Mouse (Mus musculus): ENCODE measurements around the gene Soat2. TPM values are rescaled to one million over a fixed set of nuclear protein-coding genes. Genes with fewer than 3 reads are reported as not detected.

Soat2 gene
- total and polyA plus RNA-seq, 2 experiments, result 27.5 to 80.8 TPM

GRCm38 (mm10) chr15:102117461-102118443 is 32.6 kb upstream of the Soat2 start:
- Histone ChIP-seq H3K9ac (ENCODE audit: low read depth, low read length) (no peak overlapping the region), H3K4me3 (ENCODE audit: insufficient read depth, low read depth, low read length) (no peak overlapping the region), H3K4me1 (ENCODE audit: control insufficient read depth, insufficient read depth, low read length) (peaks cover 4% of the 10 kb centered on the region), H3K36me3 (ENCODE audit: control insufficient read depth, insufficient read depth, low read length) (peaks cover 37% of the 10 kb centered on the region), H3K27ac (replicated peaks; ENCODE audit: insufficient read depth, low read depth, low read length) (no peak overlapping the region), H3K27me3 (ENCODE audit: control insufficient read depth, insufficient read depth, low read length) (no peaks in the 10 kb centered on the region), H3K79me2 (ENCODE audit: control insufficient read depth, insufficient read depth, low read length) (no peaks in the 10 kb centered on the region)
- 66% methylated on average over 18 of the region's 19 CpGs for WGBS
- TF ChIP-seq CTCF (IDR thresholded peaks at IDR 0.05; ENCODE audit: low read depth, low read length), result peak; percentile 74
- no peak for TF ChIP-seq POLR2A (IDR thresholded peaks at IDR 0.05; ENCODE audit: extremely low read depth, insufficient read depth, low read length)
- DNase-seq (ENCODE audit: extremely low read depth, low read depth, low spot score), result no peak

DNA sequence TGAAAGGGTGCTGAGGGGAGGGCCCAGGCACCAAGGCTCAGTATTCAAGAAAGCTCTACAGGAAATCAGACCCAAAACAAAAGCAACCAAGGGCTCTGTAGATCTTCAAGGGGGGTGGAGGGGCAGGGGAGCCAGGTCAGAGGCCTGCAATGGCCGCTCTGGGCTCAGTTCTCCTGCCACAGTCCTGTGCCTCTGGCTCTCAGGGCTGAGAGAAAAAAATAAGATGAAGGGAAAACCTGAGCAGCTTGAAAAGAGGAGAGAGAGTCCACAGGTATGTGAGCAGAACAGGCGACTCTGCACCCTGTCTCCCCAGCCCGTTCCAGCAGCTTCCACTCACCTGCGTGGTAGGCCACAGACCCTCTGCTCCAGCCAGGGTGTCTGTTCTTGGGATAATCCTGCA is 31.7 kb upstream of the Soat2 start:
- Histone ChIP-seq H3K27ac (replicated peaks; ENCODE audit: insufficient read depth, low read depth, low read length) (no peak overlapping the region), H3K27me3 (ENCODE audit: control insufficient read depth, insufficient read depth, low read length) (no peaks in the 10 kb centered on the region), H3K4me3 (ENCODE audit: insufficient read depth, low read depth, low read length) (no peak overlapping the region), H3K36me3 (ENCODE audit: control insufficient read depth, insufficient read depth, low read length) (peaks cover 28% of the 10 kb centered on the region), H3K79me2 (ENCODE audit: control insufficient read depth, insufficient read depth, low read length) (no peaks in the 10 kb centered on the region), H3K4me1 (ENCODE audit: control insufficient read depth, insufficient read depth, low read length) (peaks cover 4% of the 10 kb centered on the region), H3K9ac (ENCODE audit: low read depth, low read length) (no peak overlapping the region)
- WGBS, result 95% methylated on average over 4 of the region's 4 CpGs
- TF ChIP-seq CTCF (IDR thresholded peaks at IDR 0.05; ENCODE audit: low read depth, low read length) (no peak), POLR2A (IDR thresholded peaks at IDR 0.05; ENCODE audit: extremely low read depth, insufficient read depth, low read length) (no peak)
- DNase-seq (ENCODE audit: extremely low read depth, low read depth, low spot score), result no peak

DNA sequence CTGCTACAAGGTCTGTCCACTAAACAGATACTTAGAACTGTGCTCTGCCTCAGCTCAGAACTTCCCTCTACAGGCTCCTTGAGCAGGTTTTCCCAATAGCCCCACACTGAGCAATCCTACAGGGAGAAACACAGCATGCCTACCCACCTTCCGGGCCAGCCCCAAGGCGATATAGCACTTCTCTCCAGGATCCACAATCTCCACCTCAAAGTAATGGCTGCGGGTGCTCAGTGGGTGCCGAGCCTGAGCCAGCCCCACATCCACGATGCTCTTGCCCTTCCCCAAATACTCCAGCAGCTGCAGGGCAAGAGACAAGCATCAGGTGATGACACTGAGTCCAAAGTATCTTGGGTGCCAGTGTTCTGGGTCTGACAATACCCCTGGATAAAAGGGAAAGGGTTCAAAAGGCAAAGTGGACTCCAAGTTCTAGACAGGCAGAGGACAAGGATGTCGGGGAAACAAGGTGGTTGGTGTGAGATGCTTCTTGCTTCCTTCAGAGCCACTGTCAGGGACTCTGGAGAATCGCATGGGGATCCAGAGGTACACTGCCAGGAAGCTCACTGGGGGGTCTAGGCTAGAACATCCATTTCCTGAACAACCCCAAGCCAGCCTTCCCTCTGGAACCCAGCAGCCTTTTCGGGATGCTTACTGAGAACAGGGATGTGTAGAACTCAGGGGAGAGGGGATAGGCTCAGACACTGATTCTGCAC is 31.1 kb upstream of the Soat2 start:
- peak; percentile 49 for DNase-seq (ENCODE audit: extremely low read depth, low read depth, low spot score)
- TF ChIP-seq CTCF (IDR thresholded peaks at IDR 0.05; ENCODE audit: low read depth, low read length), result no peak
- no peak for TF ChIP-seq POLR2A (IDR thresholded peaks at IDR 0.05; ENCODE audit: extremely low read depth, insufficient read depth, low read length)
- Histone ChIP-seq H3K79me2 (ENCODE audit: control insufficient read depth, insufficient read depth, low read length) (no peaks in the 10 kb centered on the region), H3K4me1 (ENCODE audit: control insufficient read depth, insufficient read depth, low read length) (peaks cover 4% of the 10 kb centered on the region), H3K36me3 (ENCODE audit: control insufficient read depth, insufficient read depth, low read length) (peaks cover 22% of the 10 kb centered on the region; the same call in 1 of the 2 replicates), H3K9ac (ENCODE audit: low read depth, low read length) (no peak overlapping the region), H3K27me3 (ENCODE audit: control insufficient read depth, insufficient read depth, low read length) (no peaks in the 10 kb centered on the region), H3K27ac (replicated peaks; ENCODE audit: insufficient read depth, low read depth, low read length) (no peak overlapping the region), H3K4me3 (ENCODE audit: insufficient read depth, low read depth, low read length) (no peak overlapping the region)
- 77% methylated on average over 8 of the region's 8 CpGs for WGBS

GRCm38 (mm10) chr15:102119831-102120170 is 30.5 kb upstream of the Soat2 start:
- DNase-seq (ENCODE audit: extremely low read depth, low read depth, low spot score), result peak; percentile 83
- Histone ChIP-seq H3K4me3 (ENCODE audit: insufficient read depth, low read depth, low read length) (no peak overlapping the region), H3K27me3 (ENCODE audit: control insufficient read depth, insufficient read depth, low read length) (no peaks in the 10 kb centered on the region), H3K79me2 (ENCODE audit: control insufficient read depth, insufficient read depth, low read length) (no peaks in the 10 kb centered on the region), H3K9ac (ENCODE audit: low read depth, low read length) (no peak overlapping the region), H3K27ac (replicated peaks; ENCODE audit: insufficient read depth, low read depth, low read length) (no peak overlapping the region), H3K36me3 (ENCODE audit: control insufficient read depth, insufficient read depth, low read length) (peaks cover 19% of the 10 kb centered on the region; the same call in 1 of the 2 replicates), H3K4me1 (ENCODE audit: control insufficient read depth, insufficient read depth, low read length) (peaks cover 4% of the 10 kb centered on the region)
- WGBS, result 23% methylated on average over 2 of the region's 2 CpGs
- TF ChIP-seq POLR2A (IDR thresholded peaks at IDR 0.05; ENCODE audit: extremely low read depth, insufficient read depth, low read length), result no peak
- TF ChIP-seq CTCF (IDR thresholded peaks at IDR 0.05; ENCODE audit: low read depth, low read length), result no peak

- Histone ChIP-seq H3K27me3 (ENCODE audit: control insufficient read depth, insufficient read depth, low read length) (no peaks in the 10 kb centered on the region), H3K36me3 (ENCODE audit: control insufficient read depth, insufficient read depth, low read length) (peaks cover 14% of the 10 kb centered on the region; the same call in 1 of the 2 replicates), H3K79me2 (ENCODE audit: control insufficient read depth, insufficient read depth, low read length) (no peaks in the 10 kb centered on the region), H3K4me3 (ENCODE audit: insufficient read depth, low read depth, low read length) (no peak overlapping the region), H3K4me1 (ENCODE audit: control insufficient read depth, insufficient read depth, low read length) (peaks cover 4% of the 10 kb centered on the region), H3K9ac (ENCODE audit: low read depth, low read length) (no peak overlapping the region), H3K27ac (replicated peaks; ENCODE audit: insufficient read depth, low read depth, low read length) (no peak overlapping the region)
- 77% methylated on average over 5 of the region's 5 CpGs for WGBS
- no peak for DNase-seq (ENCODE audit: extremely low read depth, low read depth, low spot score)
- TF ChIP-seq CTCF (IDR thresholded peaks at IDR 0.05; ENCODE audit: low read depth, low read length) (no peak), POLR2A (IDR thresholded peaks at IDR 0.05; ENCODE audit: extremely low read depth, insufficient read depth, low read length) (no peak)
These were observed 29.8 kb upstream of the Soat2 start for GRCm38 (mm10) chr15:102120530-102120929.
